Mouse (Mus musculus) mouse embryonic stem cell (cell line): Measurements from ENCODE around the gene Ccdc57.
"Not testable (repeated sequence)": the region's sequence is repeated elsewhere in the genome, so short reads cannot be mapped to it uniquely, and the experiment has no call there.

Experiments
- in situ Hi-C, 2 experiments: fragments of 300-500 bp; cut with MboI; formaldehyde crosslinking; loops; 1 replicate in 1 of 2; 3 replicates in 1 of 2; pipeline ENCODE4 v1.14.3; 2019 to 2020; ENCODE audit warnings: low sequenced_read_pairs in 2 of 2, low pct_unique_long_range_greater_than_20kb in 1 of 2, mixed read lengths in 1 of 2; ENCODE audit not compliant: unreplicated experiment in 1 of 2

Gene Ccdc57

GRCm38 (mm10) chr11:120805375-120806298, 127.0 kb downstream of the Ccdc57 start:
- in situ Hi-C loops = no loop called here

GRCm38 (mm10) chr11:120804769-120805168, 127.9 kb downstream of the Ccdc57 start:
- in situ Hi-C loops = no loop called here

GRCm38 (mm10) chr11:120804274-120804673, 128.4 kb downstream of the Ccdc57 start:
- in situ Hi-C loops = no loop called here

- in situ Hi-C loops = no loop called here
These were observed 132.4 kb downstream of the Ccdc57 start for GRCm38 (mm10) chr11:120800061-120800904.

- in situ Hi-C loops = no loop called here
These were observed 133.3 kb downstream of the Ccdc57 start for GRCm38 (mm10) chr11:120799316-120799890.

GRCm38 (mm10) chr11:120798244-120798643, 134.4 kb downstream of the Ccdc57 start:
- in situ Hi-C loops = no loop called here

- in situ Hi-C loops = no loop called here
These were observed 136.1 kb downstream of the Ccdc57 start for GRCm38 (mm10) chr11:120796614-120796946.

- in situ Hi-C loops = no loop called here
These were observed 136.7 kb downstream of the Ccdc57 start, which contains the start of gene Dus1l for GRCm38 (mm10) chr11:120795756-120796613. Gene Dus1l, minus strand, starts transcription at chr11:120796403.

- in situ Hi-C loops = no loop called here
These were observed 140.0 kb downstream of the Ccdc57 start for GRCm38 (mm10) chr11:120792652-120793051.

GRCm38 (mm10) chr11:120789810-120790209, 142.9 kb downstream of the Ccdc57 start:
- in situ Hi-C loops = no loop called here

- in situ Hi-C loops = no loop called here
These were observed 143.3 kb downstream of the Ccdc57 start for GRCm38 (mm10) chr11:120789355-120789754.

GRCm38 (mm10) chr11:120788460-120788859, 144.2 kb downstream of the Ccdc57 start:
- in situ Hi-C loops = not testable (repeated sequence)

GRCm38 (mm10) chr11:120785145-120785544, 147.5 kb downstream of the Ccdc57 start:
- in situ Hi-C loops = no loop called here

GRCm38 (mm10) chr11:120784064-120784791, 148.4 kb downstream of the Ccdc57 start, which contains the start of the genes Rfng and Gps1:
Gene Rfng, minus strand, starts transcription at chr11:120784207.
Gene Gps1, plus strand, starts transcription at chr11:120784272.
- in situ Hi-C loops = no loop called here

- in situ Hi-C loops = no loop called here
These were observed 149.1 kb downstream of the Ccdc57 start for GRCm38 (mm10) chr11:120783426-120784063.

GRCm38 (mm10) chr11:120781361-120781760, 151.3 kb downstream of the Ccdc57 start:
- in situ Hi-C loops = not testable (repeated sequence)

GRCm38 (mm10) chr11:120779876-120780275, 152.8 kb downstream of the Ccdc57 start:
- in situ Hi-C loops = no loop called here
